ENCODE assay signal across 8 mouse cellular contexts in the genomic region with DNA sequence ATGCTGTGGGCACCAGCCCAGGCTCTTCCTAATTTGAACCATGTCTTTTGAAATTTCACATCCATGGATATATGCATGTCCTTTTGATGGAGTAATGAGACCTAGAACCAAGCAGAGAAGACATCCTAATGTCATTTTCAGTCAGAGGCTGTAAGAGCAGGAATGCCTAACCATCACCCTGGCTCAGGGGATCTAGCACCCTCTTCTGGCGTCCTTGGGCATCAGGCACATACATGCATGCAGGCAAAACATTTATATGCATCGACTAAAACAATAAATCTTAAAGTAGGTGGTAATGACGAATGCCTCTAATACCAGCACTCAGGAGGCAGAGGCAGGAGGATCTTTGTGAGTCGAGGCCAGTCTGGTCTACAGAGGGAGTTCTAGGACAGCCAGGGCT. TPM values are rescaled to one million over a fixed set of nuclear protein-coding genes. Genes with fewer than 3 reads are reported as not detected.
DNase-seq lines count a peak whose midpoint lies in the region; ATAC-seq and TF ChIP-seq lines count a peak whose summit lies in the region.
"Had no signal": no experiment of that assay in that cellular context is flagged by ENCODE, and none has a peak within 500 bp of the region (broad histone marks: within the 10 kb centered on the region; RNA-seq: fewer than 3 reads in every experiment).

No protein-coding gene starts in this region.

- peaks cover 24% of the 10 kb centered on the region for H3K27me3 ChIP-seq in G1E (ENCODE audit: insufficient read depth, low read length)

- no peak overlapping the region for H3K27ac ChIP-seq in embryonic fibroblast, embryonic 13.5 days (ENCODE audit: insufficient read depth, low read length)
- H3K27ac ChIP-seq: macrophage had no signal

- no peak overlapping the region for H3K4me3 ChIP-seq in G1E (ENCODE audit: low read depth, low read length)
- H3K4me3 ChIP-seq in embryonic fibroblast, embryonic 13.5 days (ENCODE audit: insufficient read depth, low read length), result no peak overlapping the region

- no peaks in the 10 kb centered on the region for H3K4me1 ChIP-seq in G1E (ENCODE audit: insufficient read depth, low read depth, low read length)
- H3K4me1 ChIP-seq in embryonic fibroblast, embryonic 13.5 days (ENCODE audit: control insufficient read depth, insufficient read depth, low read length), result no peaks in the 10 kb centered on the region

- no peaks in the 10 kb centered on the region for H3K9me3 ChIP-seq in G1E (replicated peaks)

- 0 out of 2 replicates have a peak, but pooled peaks have one; percentile 13 for TF ChIP-seq CTCF in G1E (IDR thresholded peaks at IDR 0.05; ENCODE audit: low read depth, low read length)
- peak; percentile 50; the same call in 1 of the 2 replicates for TF ChIP-seq CTCF in embryonic fibroblast, embryonic 13.5 days (IDR thresholded peaks at IDR 0.05; ENCODE audit: borderline replicate concordance, insufficient read depth, low read length)

- DNase-seq in left cerebral cortex, adult 18-20 months (ENCODE audit: low spot score in 2 of 2), result peak; percentile 18 to 54
- DNase-seq in left cerebral cortex, adult 11 months (ENCODE audit: low spot score), result no peak
- no peak for DNase-seq in G1E (ENCODE audit: low spot score)
- peak; percentile 57 for DNase-seq in adrenal gland, postnatal 10 days
- DNase-seq in lung, adult 18-20 months, result peak; percentile 10 to 12
- DNase-seq in thymus, postnatal 14 days, result peak; percentile 53

- ATAC-seq in G1E (ENCODE audit: extremely low read depth, insufficient number of reproducible peaks, low FRiP score, poor library complexity, severe bottlenecking), result no peak

- H3K36me3 ChIP-seq in G1E (replicated peaks), result no peaks in the 10 kb centered on the region

- no peak for TF ChIP-seq POLR2A in embryonic fibroblast, embryonic 13.5 days (IDR thresholded peaks at IDR 0.05; ENCODE audit: low read depth, low read length)

RNA-seq across cellular contexts. Expression of a gene that starts 43.4 kb away (rescaled TPM):
- total RNA-seq in left cerebral cortex, adult 18-20 months (2021), result 1 to 10 TPM in 1 of 2 experiments, under 1 TPM in 1; 0.91 to 1.3 TPM
- total RNA-seq in G1E (2014; fragmentation: Nextera tagmentation) (not detected in 2 replicates), G1E (2017) (under 0.01 and 0.12 TPM in 2 replicates)
- polyA plus RNA-seq in G1E (2012), result not detected in 2 replicates
- total RNA-seq in adrenal gland, postnatal 10 days (2021), result under 1 TPM in 1 of 2 experiments, not detected in 1; 0.09 TPM
- not detected in 2 replicates for polyA plus RNA-seq in embryonic fibroblast, embryonic 13.5 days (2011; ENCODE audit: insufficient read length, low read depth, missing spikeins)

RNA-seq across cellular contexts. Expression of a gene that starts 44.2 kb away (rescaled TPM):
- total RNA-seq in left cerebral cortex, adult 18-20 months (2021), result 10 to 100 TPM; 66.5 to 69.8 TPM
- 65.4 and 68.9 TPM in 2 replicates for total RNA-seq in G1E (2014; fragmentation: Nextera tagmentation)
- 22.1 and 24.0 TPM in 2 replicates for total RNA-seq in G1E (2017)
- 29.2 and 29.5 TPM in 2 replicates for polyA plus RNA-seq in G1E (2012)
- total RNA-seq in adrenal gland, postnatal 10 days (2021), result 10 to 100 TPM; 21.8 to 28.3 TPM
- 15.6 and 17.8 TPM in 2 replicates for polyA plus RNA-seq in embryonic fibroblast, embryonic 13.5 days (2011; ENCODE audit: insufficient read length, low read depth, missing spikeins)

RNA-seq across cellular contexts. Expression of a gene that starts 56.2 kb away (rescaled TPM):
- total RNA-seq in left cerebral cortex, adult 18-20 months (2021), result 1 to 10 TPM; 7.1 to 8.1 TPM
- total RNA-seq in G1E (2014; fragmentation: Nextera tagmentation), result 65.0 and 73.4 TPM in 2 replicates
- 59.1 and 65.1 TPM in 2 replicates for total RNA-seq in G1E (2017)
- 87.0 and 87.6 TPM in 2 replicates for polyA plus RNA-seq in G1E (2012)
- total RNA-seq in adrenal gland, postnatal 10 days (2021), result 10 to 100 TPM in 1 of 2 experiments, 1 to 10 TPM in 1; 10.0 to 15.9 TPM
- polyA plus RNA-seq in embryonic fibroblast, embryonic 13.5 days (2011; ENCODE audit: insufficient read length, low read depth, missing spikeins), result 23.5 and 24.2 TPM in 2 replicates

Comparison
In these comparisons a context has a peak if more than half of its experiments do, and no peak if none do; other contexts are left out.
1. DNase-seq: peak in left cerebral cortex, adult 18-20 months (2 of 2), adrenal gland, postnatal 10 days (single experiment), lung, adult 18-20 months (2 of 2) and thymus, postnatal 14 days (single experiment); none in left cerebral cortex, adult 11 months (single experiment) and G1E (single experiment).